Mouse (Mus musculus) heart, embryonic 14.5 days (tissue): ENCODE results near the gene C330021F23Rik. TPM values are rescaled to one million over a fixed set of nuclear protein-coding genes. Genes with fewer than 3 reads are reported as not detected.

Experiments used
- ATAC-seq: fragments of 200-750 bp; cut with Nextera tagmentation; 2 replicates; pipeline ENCODE4 v1.8.0; 2017; ENCODE audit warnings: low read depth, moderate TSS enrichment; ENCODE audit not compliant: insufficient number of reproducible peaks, insufficient read depth, low FRiP score
- H3K27ac ChIP-seq, 2 experiments: fragments of 200-500 bp in 1 of 2; fragments of 300-500 bp in 1 of 2; sonication (generic) in 1 of 2; replicated peaks in 1 of 2; 2 replicates each; pipeline ENCODE4 v1.5.1; 2012 to 2014; ENCODE audit warnings: low read depth in 2 of 2, low read length in 2 of 2, control low read depth in 1 of 2, mild to moderate bottlenecking in 1 of 2, mixed read lengths in 1 of 2; ENCODE audit not compliant: control insufficient read depth in 1 of 2, insufficient read depth in 1 of 2
- H3K27me3 ChIP-seq: fragments of 300-500 bp; sonication (generic); 2 replicates; pipeline ENCODE4 v1.6.1; 2014; ENCODE audit warnings: mild to moderate bottlenecking, low read length, control low read depth; ENCODE audit not compliant: control insufficient read depth, insufficient read depth
- H3K36me3 ChIP-seq: fragments of 300-500 bp; sonication (generic); 2 replicates; pipeline ENCODE4 v1.6.1; 2014; ENCODE audit warnings: mild to moderate bottlenecking, control low read depth, low read length, mixed read lengths; ENCODE audit not compliant: control insufficient read depth, insufficient read depth
- H3K4me1 ChIP-seq, 2 experiments: fragments of 200-500 bp in 1 of 2; fragments of 300-500 bp in 1 of 2; sonication (generic) in 1 of 2; 2 replicates each; pipeline ENCODE4 v1.6.1; 2012 to 2014; ENCODE audit warnings: low read length in 2 of 2, control low read depth in 1 of 2, mixed read lengths in 1 of 2; ENCODE audit not compliant: control insufficient read depth in 2 of 2, insufficient read depth in 2 of 2
- H3K4me2 ChIP-seq: fragments of 300-500 bp; sonication (generic); 2 replicates; pipeline ENCODE4 v1.6.1; 2014; ENCODE audit warnings: mild to moderate bottlenecking, low read length
- H3K4me3 ChIP-seq, 2 experiments: fragments of 200-500 bp in 1 of 2; fragments of 300-500 bp in 1 of 2; sonication (generic) in 1 of 2; 2 replicates each; pipeline ENCODE4 v1.5.1; 2012 to 2014; ENCODE audit warnings: low read length in 2 of 2, mild to moderate bottlenecking in 2 of 2, control low read depth in 1 of 2, low read depth in 1 of 2, moderate library complexity in 1 of 2; ENCODE audit not compliant: control insufficient read depth in 1 of 2, insufficient read depth in 1 of 2
- H3K9ac ChIP-seq: fragments of 300-500 bp; sonication (generic); 2 replicates; pipeline ENCODE4 v1.6.1; 2014; ENCODE audit warnings: mild to moderate bottlenecking, low read length
- H3K9me3 ChIP-seq: fragments of 300-500 bp; sonication (generic); 2 replicates; pipeline ENCODE4 v1.6.1; 2016; ENCODE audit warnings: low read length, control low read depth; ENCODE audit not compliant: control insufficient read depth
- WGBS: fragments of 180-500 bp; shearing (Covaris S2); extraction: QIAGEN DNeasy Blood & Tissue Kit; methylation state at CpG from one replicate; pipeline ENCODE4 v1.1.7; 2014; 5-methylcytosine and 5-hydroxymethylcytosine counted together
- polyA plus RNA-seq: library from polyadenylated mRNA; unstranded; fragments of >200 nt; fragmentation: Nextera tagmentation; extraction: Ambion mirVana; gene quantifications from 2 replicates; pipeline ENCODE4 v1.2.1, GENCODE M21; 2014

C330021F23Rik gene
- polyA plus RNA-seq, 1 experiment from 2014 or later = 8.5 TPM

GRCm38 (mm10) chr8:3593470-3593869 lies 25.7 kb downstream of the C330021F23Rik start:
- ATAC-seq = no peak
- H3K9ac ChIP-seq = no peak overlapping the region
- no peaks in the 10 kb centered on the region for H3K9me3 ChIP-seq
- no peak overlapping the region for H3K4me2 ChIP-seq
- H3K4me3 ChIP-seq = no peak overlapping the region
- no peak overlapping the region for H3K27ac ChIP-seq
- H3K36me3 ChIP-seq = no peaks in the 10 kb centered on the region
- no peaks in the 10 kb centered on the region for H3K27me3 ChIP-seq
- H3K4me1 ChIP-seq = peaks cover 0 to 2% of the 10 kb centered on the region in 2 experiments; a peak in 1 of 4 replicates
- WGBS = 41% methylated on average over 3 of the region's 3 CpGs

- H3K36me3 ChIP-seq = no peaks in the 10 kb centered on the region
- no peak overlapping the region for H3K27ac ChIP-seq
- no peak overlapping the region for H3K4me2 ChIP-seq
- 79% methylated on average over 2 of the region's 2 CpGs for WGBS
- no peak overlapping the region for H3K4me3 ChIP-seq
- H3K9ac ChIP-seq = no peak overlapping the region
- ATAC-seq = no peak
- no peaks in the 10 kb centered on the region for H3K9me3 ChIP-seq
- no peaks in the 10 kb centered on the region for H3K27me3 ChIP-seq
- peaks cover 0 to 2% of the 10 kb centered on the region in 2 experiments; a peak in 1 of 4 replicates for H3K4me1 ChIP-seq
Measured at GRCm38 (mm10) chr8:3594466-3594865, 26.7 kb downstream of the C330021F23Rik start.

- no peak overlapping the region for H3K9ac ChIP-seq
- no peaks in the 10 kb centered on the region for H3K9me3 ChIP-seq
- no peak overlapping the region for H3K4me2 ChIP-seq
- no peak for ATAC-seq
- no peak overlapping the region for H3K27ac ChIP-seq
- 80% methylated on average over 3 of the region's 3 CpGs for WGBS
- no peaks in the 10 kb centered on the region for H3K27me3 ChIP-seq
- no peaks in the 10 kb centered on the region for H3K36me3 ChIP-seq
- no peak overlapping the region for H3K4me3 ChIP-seq
- peaks cover 2% of the 10 kb centered on the region in 2 experiments; a peak in 2 of 4 replicates for H3K4me1 ChIP-seq
Measured at GRCm38 (mm10) chr8:3598054-3598453, 30.3 kb downstream of the C330021F23Rik start.

GRCm38 (mm10) chr8:3599219-3599618 lies 31.4 kb downstream of the C330021F23Rik start:
- Histone ChIP-seq H3K27ac (no peak overlapping the region), H3K27me3 (no peaks in the 10 kb centered on the region), H3K36me3 (0 out of 2 replicates have a peak, but pooled peaks cover 4% of the 10 kb centered on the region), H3K4me2 (no peak overlapping the region), H3K4me1 (peaks cover 0 to 2% of the 10 kb centered on the region in 2 experiments; a peak in 1 of 4 replicates), H3K9me3 (no peaks in the 10 kb centered on the region), H3K4me3 (no peak overlapping the region), H3K9ac (no peak overlapping the region)
- WGBS = 44% methylated on average over 1 of the region's 1 CpGs
- ATAC-seq = no peak

GRCm38 (mm10) chr8:3600401-3600800 lies 32.6 kb downstream of the C330021F23Rik start:
- no peak overlapping the region for H3K4me2 ChIP-seq
- no peak overlapping the region for H3K4me3 ChIP-seq
- H3K9ac ChIP-seq = no peak overlapping the region
- no peaks in the 10 kb centered on the region for H3K9me3 ChIP-seq
- WGBS = 80% methylated on average over 6 of the region's 6 CpGs
- 0 out of 2 replicates have a peak, but pooled peaks cover 4% of the 10 kb centered on the region for H3K36me3 ChIP-seq
- no peaks in the 10 kb centered on the region for H3K27me3 ChIP-seq
- peak; percentile 40 for ATAC-seq
- H3K4me1 ChIP-seq = peaks cover 0 to 2% of the 10 kb centered on the region in 2 experiments; a peak in 1 of 4 replicates
- H3K27ac ChIP-seq = no peak overlapping the region

GRCm38 (mm10) chr8:3603439-3603838 lies 35.6 kb downstream of the C330021F23Rik start:
- 62% methylated on average over 13 of the region's 13 CpGs for WGBS
- ATAC-seq = no peak
- H3K9me3 ChIP-seq = no peaks in the 10 kb centered on the region
- H3K27me3 ChIP-seq = no peaks in the 10 kb centered on the region
- H3K27ac ChIP-seq = no peak overlapping the region
- peaks cover 9 to 11% of the 10 kb centered on the region in 2 experiments; a peak in 3 of 4 replicates for H3K4me1 ChIP-seq
- H3K9ac ChIP-seq = no peak overlapping the region
- no peak overlapping the region for H3K4me2 ChIP-seq
- H3K4me3 ChIP-seq = no peak overlapping the region
- H3K36me3 ChIP-seq = peaks cover 11% of the 10 kb centered on the region

- ATAC-seq = peak; percentile 42
- Histone ChIP-seq H3K4me2 (peak overlapping the region; percentile 47), H3K4me3 (no peak overlapping the region), H3K4me1 (peaks cover 9 to 14% of the 10 kb centered on the region in 2 experiments), H3K27ac (peak overlapping the region in 1 of 2 experiments; percentile 22; a peak in 1 of 4 replicates), H3K9ac (no peak overlapping the region), H3K27me3 (no peaks in the 10 kb centered on the region), H3K9me3 (no peaks in the 10 kb centered on the region), H3K36me3 (peaks cover 43% of the 10 kb centered on the region)
- WGBS = 36% methylated on average over 16 of the region's 16 CpGs
Measured at GRCm38 (mm10) chr8:3606593-3606992, 38.8 kb downstream of the C330021F23Rik start.

- Histone ChIP-seq H3K4me1 (peaks cover 9 to 14% of the 10 kb centered on the region in 2 experiments), H3K27ac (no peak overlapping the region), H3K36me3 (peaks cover 55% of the 10 kb centered on the region), H3K9me3 (no peaks in the 10 kb centered on the region), H3K4me2 (no peak overlapping the region), H3K9ac (no peak overlapping the region), H3K27me3 (no peaks in the 10 kb centered on the region), H3K4me3 (no peak overlapping the region)
- 87% methylated on average over 7 of the region's 7 CpGs for WGBS
- no peak for ATAC-seq
Measured at GRCm38 (mm10) chr8:3607822-3608221, 40.0 kb downstream of the C330021F23Rik start.
